Mouse (Mus musculus): ENCODE measurements around the gene Psg16. TPM values are rescaled to one million over a fixed set of nuclear protein-coding genes. Genes with fewer than 3 reads are reported as not detected.

Gene Psg16
- polyA plus RNA-seq, 1 experiment from 2014 or later = 0.10 TPM

- no peak overlapping the region for H3K9ac ChIP-seq (ENCODE audit: low read length)
- DNase-seq (ENCODE audit: low spot score, missing footprints) (no peak), ATAC-seq (ENCODE audit: low FRiP score) (no peak)
- H3K9me3 ChIP-seq (ENCODE audit: control insufficient read depth, low read length) = peaks cover 9% of the 10 kb centered on the region
- H3K27ac ChIP-seq (ENCODE audit: low read depth, low read length) = no peak overlapping the region
- WGBS = 44% methylated on average over 2 of the region's 2 CpGs
- H3K4me3 ChIP-seq (ENCODE audit: low read depth, low read length) = no peak overlapping the region
- no peaks in the 10 kb centered on the region for H3K36me3 ChIP-seq (ENCODE audit: control insufficient read depth, insufficient read depth, low read length)
- no peaks in the 10 kb centered on the region for H3K4me1 ChIP-seq (ENCODE audit: control insufficient read depth, insufficient read depth, low read length)
- no peak overlapping the region for H3K4me2 ChIP-seq
- H3K27me3 ChIP-seq (ENCODE audit: control insufficient read depth, insufficient read depth, low read length) = no peaks in the 10 kb centered on the region
Observed at GRCm38 (mm10) chr7:17155634-17156033, 81.8 kb downstream of the Psg16 start.

- no peaks in the 10 kb centered on the region for H3K36me3 ChIP-seq (ENCODE audit: control insufficient read depth, insufficient read depth, low read length)
- DNase-seq (ENCODE audit: low spot score, missing footprints) = no peak
- H3K9me3 ChIP-seq (ENCODE audit: control insufficient read depth, low read length) = peaks cover 13% of the 10 kb centered on the region
- no peak overlapping the region for H3K27ac ChIP-seq (ENCODE audit: low read depth, low read length)
- no peak for ATAC-seq (ENCODE audit: low FRiP score)
- no peak overlapping the region for H3K4me2 ChIP-seq
- H3K4me1 ChIP-seq (ENCODE audit: control insufficient read depth, insufficient read depth, low read length) = no peaks in the 10 kb centered on the region
- H3K27me3 ChIP-seq (ENCODE audit: control insufficient read depth, insufficient read depth, low read length) = no peaks in the 10 kb centered on the region
- no peak overlapping the region for H3K4me3 ChIP-seq (ENCODE audit: low read depth, low read length)
- WGBS = 66% methylated on average over 3 of the region's 3 CpGs
- no peak overlapping the region for H3K9ac ChIP-seq (ENCODE audit: low read length)
Observed at GRCm38 (mm10) chr7:17156885-17157677, 83.2 kb downstream of the Psg16 start.

GRCm38 (mm10) chr7:17159011-17159410, 85.2 kb downstream of the Psg16 start:
- peaks cover 13% of the 10 kb centered on the region for H3K9me3 ChIP-seq (ENCODE audit: control insufficient read depth, low read length)
- ATAC-seq (ENCODE audit: low FRiP score) (no peak), DNase-seq (ENCODE audit: low spot score, missing footprints) (no peak)
- no peak overlapping the region for H3K4me2 ChIP-seq
- H3K4me1 ChIP-seq (ENCODE audit: control insufficient read depth, insufficient read depth, low read length) = no peaks in the 10 kb centered on the region
- no peak overlapping the region for H3K4me3 ChIP-seq (ENCODE audit: low read depth, low read length)
- no peak overlapping the region for H3K9ac ChIP-seq (ENCODE audit: low read length)
- H3K27me3 ChIP-seq (ENCODE audit: control insufficient read depth, insufficient read depth, low read length) = no peaks in the 10 kb centered on the region
- WGBS = 86% methylated on average over 7 of the region's 7 CpGs
- H3K27ac ChIP-seq (ENCODE audit: low read depth, low read length) = no peak overlapping the region
- H3K36me3 ChIP-seq (ENCODE audit: control insufficient read depth, insufficient read depth, low read length) = no peaks in the 10 kb centered on the region

GRCm38 (mm10) chr7:17171827-17172226, 98.0 kb downstream of the Psg16 start:
- Histone ChIP-seq H3K4me1 (ENCODE audit: control insufficient read depth, insufficient read depth, low read length) (no peaks in the 10 kb centered on the region), H3K4me3 (ENCODE audit: low read depth, low read length) (no peak overlapping the region), H3K4me2 (no peak overlapping the region), H3K9ac (ENCODE audit: low read length) (no peak overlapping the region), H3K27me3 (ENCODE audit: control insufficient read depth, insufficient read depth, low read length) (no peaks in the 10 kb centered on the region), H3K27ac (ENCODE audit: low read depth, low read length) (no peak overlapping the region), H3K9me3 (ENCODE audit: control insufficient read depth, low read length) (peaks cover 6% of the 10 kb centered on the region), H3K36me3 (ENCODE audit: control insufficient read depth, insufficient read depth, low read length) (no peaks in the 10 kb centered on the region)
- no peak for DNase-seq (ENCODE audit: low spot score, missing footprints)
- WGBS = 90% methylated on average over 4 of the region's 4 CpGs
- ATAC-seq (ENCODE audit: low FRiP score) = no peak

Other genes starting within 250 kb of the Psg16 start
- gene Prkd2, start 231.1 kb upstream of the Psg16 start, polyA plus RNA-seq (2014; fragmentation: Nextera tagmentation; extraction: Ambion mirVana) = 9.2 and 10.3 TPM in 2 replicates
- gene Dact3, start 198.7 kb upstream of the Psg16 start, polyA plus RNA-seq (2014; fragmentation: Nextera tagmentation; extraction: Ambion mirVana) = 4.8 and 5.3 TPM in 2 replicates
- gene Gng8, start 182.3 kb upstream of the Psg16 start, polyA plus RNA-seq (2014; fragmentation: Nextera tagmentation; extraction: Ambion mirVana) = 9.7 and 10.2 TPM in 2 replicates
- gene Ptgir, start 167.6 kb upstream of the Psg16 start, polyA plus RNA-seq (2014; fragmentation: Nextera tagmentation; extraction: Ambion mirVana) = 0.94 and 1.2 TPM in 2 replicates
- 284 and 295 TPM in 2 replicates for gene Calm3, start 149.9 kb upstream of the Psg16 start, polyA plus RNA-seq (2014; fragmentation: Nextera tagmentation; extraction: Ambion mirVana)
- gene Pnmal2, start 129.4 kb upstream of the Psg16 start, polyA plus RNA-seq (2014; fragmentation: Nextera tagmentation; extraction: Ambion mirVana) = 8.3 and 8.6 TPM in 2 replicates
- gene Pnmal1, start 114.4 kb upstream of the Psg16 start, polyA plus RNA-seq (2014; fragmentation: Nextera tagmentation; extraction: Ambion mirVana) = 22.5 and 23.7 TPM in 2 replicates
- gene Gm42372, start 91.0 kb upstream of the Psg16 start, polyA plus RNA-seq (2014; fragmentation: Nextera tagmentation; extraction: Ambion mirVana) = 1.6 and 2.5 TPM in 2 replicates
- gene Ccdc8, start 81.3 kb upstream of the Psg16 start, polyA plus RNA-seq (2014; fragmentation: Nextera tagmentation; extraction: Ambion mirVana) = 13.2 and 14.7 TPM in 2 replicates
- 101 and 108 TPM in 2 replicates for gene Ppp5c, start 46.1 kb upstream of the Psg16 start, polyA plus RNA-seq (2014; fragmentation: Nextera tagmentation; extraction: Ambion mirVana)
- 3.9 and 5.2 TPM in 2 replicates for gene Hif3a, start 11.6 kb upstream of the Psg16 start, polyA plus RNA-seq (2014; fragmentation: Nextera tagmentation; extraction: Ambion mirVana)
- gene Ceacam3, start 76.2 kb downstream of the Psg16 start, polyA plus RNA-seq (2014; fragmentation: Nextera tagmentation; extraction: Ambion mirVana) = not detected in 2 replicates
- gene Psg29, start 129.4 kb downstream of the Psg16 start, polyA plus RNA-seq (2014; fragmentation: Nextera tagmentation; extraction: Ambion mirVana) = not detected in 2 replicates

Data from midbrain, embryonic 11.5 days (tissue).